Mouse (Mus musculus): ENCODE measurements around the gene Gas7. TPM values are rescaled to one million over a fixed set of nuclear protein-coding genes. Genes with fewer than 3 reads are reported as not detected.

Gas7 gene
- total RNA-seq, 2 experiments from 2014 or later = 1.3 to 3.4 TPM

DNA sequence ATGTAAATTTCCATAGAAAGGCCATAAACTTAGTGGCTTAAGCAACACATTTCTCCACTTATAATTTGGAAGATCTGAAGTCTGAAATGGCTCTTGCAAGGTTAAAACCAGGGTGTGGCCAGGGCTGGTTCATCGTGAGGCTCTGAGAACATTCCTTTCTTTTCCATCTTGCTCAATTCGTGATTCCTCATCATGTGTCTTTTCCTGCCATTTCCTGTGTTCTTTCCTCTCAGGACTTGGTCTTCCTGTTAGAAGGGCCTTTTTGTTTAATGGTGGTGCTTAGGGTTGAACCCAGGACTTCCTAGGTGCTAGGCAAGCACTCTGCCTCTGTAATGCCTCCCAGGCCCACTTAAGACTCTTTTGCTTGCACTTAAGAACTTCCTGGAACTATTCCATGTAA lies 76.0 kb downstream of the Gas7 start:
- no peak for ATAC-seq (replicated peaks; ENCODE audit: low FRiP score, low TSS enrichment, poor library complexity, severe bottlenecking)

DNA sequence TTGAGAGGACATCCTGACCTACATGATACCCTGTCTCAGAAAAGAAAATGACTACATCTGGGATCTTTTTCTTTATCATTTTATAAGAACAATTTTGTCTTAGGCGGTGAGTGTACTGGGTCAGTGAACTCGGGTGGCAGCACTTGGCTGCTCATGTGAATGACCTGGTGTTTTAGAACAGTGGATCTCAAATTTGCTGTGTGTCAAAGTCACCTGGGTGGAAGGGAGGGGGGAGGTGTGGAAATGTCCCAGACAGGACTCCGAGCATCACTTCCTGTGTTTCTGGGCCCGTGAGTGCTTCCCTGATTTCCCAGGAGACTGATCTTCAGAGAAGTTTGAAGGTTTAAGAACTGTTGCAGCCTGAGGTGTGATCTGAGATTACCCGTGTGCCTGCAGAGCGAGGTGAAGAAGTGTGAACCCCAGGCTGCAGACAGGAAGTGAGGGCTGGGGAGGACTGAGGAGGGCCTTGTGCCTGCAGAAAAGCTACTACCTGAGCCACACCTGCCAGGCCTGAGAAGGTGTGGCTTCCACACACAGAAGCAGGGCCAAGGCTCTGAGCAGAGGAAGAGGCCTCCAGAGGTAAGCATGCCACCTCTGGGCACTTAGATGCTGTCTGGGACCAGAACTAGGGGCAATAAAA lies 76.8 kb downstream of the Gas7 start:
- ATAC-seq (replicated peaks; ENCODE audit: low FRiP score, low TSS enrichment, poor library complexity, severe bottlenecking) = no peak

GRCm38 (mm10) chr11:67532728-67533127 lies 77.5 kb downstream of the Gas7 start:
- no peak for ATAC-seq (replicated peaks; ENCODE audit: low FRiP score, low TSS enrichment, poor library complexity, severe bottlenecking)

DNA sequence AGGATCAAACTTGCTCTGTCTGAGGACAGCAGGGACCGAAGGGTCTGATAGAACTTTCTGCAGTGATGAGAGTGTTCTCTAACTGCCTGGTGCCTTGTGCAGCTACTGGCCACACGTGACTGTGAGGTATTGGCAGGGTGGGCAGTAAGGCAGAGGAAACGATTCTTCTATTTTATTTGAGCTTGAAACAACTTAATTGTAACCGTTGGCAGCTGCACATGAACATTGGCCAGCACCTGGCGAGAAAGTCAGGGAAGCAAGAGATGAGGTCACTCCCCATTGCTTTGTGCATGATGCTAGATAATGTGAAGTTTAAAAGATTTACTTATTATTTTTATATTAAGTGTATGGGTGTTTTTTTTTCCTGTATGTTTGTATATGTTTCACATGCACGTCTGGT lies 77.9 kb downstream of the Gas7 start:
- no peak for ATAC-seq (replicated peaks; ENCODE audit: low FRiP score, low TSS enrichment, poor library complexity, severe bottlenecking)

- ATAC-seq (replicated peaks; ENCODE audit: low FRiP score, low TSS enrichment, poor library complexity, severe bottlenecking) = no peak
Observed at GRCm38 (mm10) chr11:67535703-67536102, 80.5 kb downstream of the Gas7 start.

- ATAC-seq (replicated peaks; ENCODE audit: low FRiP score, low TSS enrichment, poor library complexity, severe bottlenecking) = no peak
Observed at GRCm38 (mm10) chr11:67536413-67536812, 81.2 kb downstream of the Gas7 start.

DNA sequence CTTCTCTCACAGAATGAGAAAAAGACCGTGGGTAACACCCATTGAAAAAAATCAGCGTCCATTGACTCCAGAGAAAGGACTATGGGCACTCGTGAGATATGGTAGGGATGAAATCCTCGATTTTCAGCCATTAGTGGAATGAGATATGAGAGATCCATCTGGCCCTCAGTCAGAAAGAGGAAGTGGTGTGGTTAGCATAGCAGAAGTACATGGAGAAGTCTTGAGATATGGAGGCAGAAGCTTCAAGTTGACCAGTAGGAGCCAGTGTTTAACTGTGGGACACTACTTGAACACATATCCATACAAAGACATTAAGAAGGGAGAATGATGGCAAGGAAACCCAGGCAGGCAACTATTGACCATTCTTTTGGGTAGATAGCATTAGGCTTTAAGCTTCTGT lies 82.1 kb downstream of the Gas7 start:
- no peak for ATAC-seq (replicated peaks; ENCODE audit: low FRiP score, low TSS enrichment, poor library complexity, severe bottlenecking)

GRCm38 (mm10) chr11:67538557-67538956 lies 83.3 kb downstream of the Gas7 start:
- no peak for ATAC-seq (replicated peaks; ENCODE audit: low FRiP score, low TSS enrichment, poor library complexity, severe bottlenecking)

DNA sequence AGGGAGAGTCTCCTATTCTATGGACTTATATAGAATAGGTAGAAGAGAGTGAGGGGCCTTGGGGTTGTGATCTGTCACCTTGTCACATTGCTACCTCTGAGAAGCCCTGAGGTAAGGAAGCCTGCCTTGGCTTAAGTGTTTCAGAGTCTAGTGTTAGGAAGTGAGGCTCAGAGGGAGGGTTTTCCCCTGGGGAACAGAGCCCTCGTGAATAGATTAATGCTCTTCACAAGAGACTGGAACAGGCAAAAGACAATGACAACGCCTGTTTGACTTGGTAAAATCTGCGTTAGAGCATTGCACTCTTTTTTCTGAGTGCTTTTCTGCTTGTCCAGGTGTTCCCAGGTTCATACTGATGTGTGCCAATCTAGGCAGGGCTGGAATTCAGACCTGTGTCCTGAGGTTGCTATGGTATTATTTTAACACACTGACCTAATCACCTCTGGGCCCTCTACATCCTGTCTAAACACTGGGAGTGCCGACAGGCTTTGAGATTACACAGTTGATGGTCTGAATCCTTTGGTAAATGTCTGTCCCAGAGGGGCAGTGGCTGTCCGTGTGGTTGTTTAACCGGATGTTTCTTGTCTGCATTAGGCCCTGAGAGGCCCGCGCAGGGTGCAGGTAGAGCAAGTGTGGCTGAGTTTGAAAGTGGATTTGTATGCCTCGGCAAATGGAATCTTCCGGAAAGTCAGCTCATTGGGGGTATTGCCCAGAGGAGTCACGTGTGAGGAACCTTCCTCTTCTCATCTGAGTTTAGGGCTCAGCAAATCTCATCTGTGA lies 89.6 kb downstream of the Gas7 start:
- no peak for ATAC-seq (replicated peaks; ENCODE audit: low FRiP score, low TSS enrichment, poor library complexity, severe bottlenecking)

DNA sequence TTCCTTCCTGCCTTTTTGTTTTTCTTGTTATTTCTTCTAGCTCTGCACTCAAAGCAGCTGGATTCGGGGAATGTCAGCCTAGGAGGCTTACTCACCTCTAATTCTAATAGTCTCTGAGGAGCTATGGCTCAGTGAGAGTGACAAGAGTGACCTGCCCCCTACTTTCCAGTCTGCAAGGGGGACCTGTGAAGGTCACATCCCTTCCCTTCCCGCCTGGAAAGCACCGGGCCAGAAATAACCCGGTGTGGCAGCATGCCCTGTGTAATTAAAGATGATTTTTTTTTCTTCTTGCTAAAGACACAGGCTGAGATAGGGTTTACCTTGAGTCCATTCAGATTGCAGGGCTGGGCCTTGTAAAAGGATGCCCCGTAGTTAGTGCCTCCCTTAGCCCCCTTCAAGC lies 91.3 kb downstream of the Gas7 start:
- no peak for ATAC-seq (replicated peaks; ENCODE audit: low FRiP score, low TSS enrichment, poor library complexity, severe bottlenecking)

DNA sequence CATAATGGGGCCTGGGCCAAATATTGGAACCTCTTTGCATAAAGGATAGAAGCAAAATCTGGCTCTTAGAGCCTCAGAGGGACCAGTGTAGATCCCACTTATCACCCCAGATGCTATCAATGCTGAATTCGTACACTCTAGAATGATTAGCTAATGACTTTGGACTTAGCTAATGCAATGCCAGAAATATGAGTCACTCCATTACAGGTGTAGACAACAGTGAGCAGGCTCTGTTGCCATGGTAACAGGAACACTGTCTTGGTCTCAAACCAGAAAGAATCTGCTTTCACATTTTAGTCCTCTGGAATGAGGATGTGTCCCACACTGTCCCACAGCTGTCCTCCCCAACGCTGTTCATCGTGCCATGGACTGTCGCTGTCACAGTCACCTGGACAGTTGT lies 94.1 kb downstream of the Gas7 start:
- no peak for ATAC-seq (replicated peaks; ENCODE audit: low FRiP score, low TSS enrichment, poor library complexity, severe bottlenecking)

GRCm38 (mm10) chr11:67549762-67550488 lies 94.7 kb downstream of the Gas7 start:
- ATAC-seq (replicated peaks; ENCODE audit: low FRiP score, low TSS enrichment, poor library complexity, severe bottlenecking) = no peak

DNA sequence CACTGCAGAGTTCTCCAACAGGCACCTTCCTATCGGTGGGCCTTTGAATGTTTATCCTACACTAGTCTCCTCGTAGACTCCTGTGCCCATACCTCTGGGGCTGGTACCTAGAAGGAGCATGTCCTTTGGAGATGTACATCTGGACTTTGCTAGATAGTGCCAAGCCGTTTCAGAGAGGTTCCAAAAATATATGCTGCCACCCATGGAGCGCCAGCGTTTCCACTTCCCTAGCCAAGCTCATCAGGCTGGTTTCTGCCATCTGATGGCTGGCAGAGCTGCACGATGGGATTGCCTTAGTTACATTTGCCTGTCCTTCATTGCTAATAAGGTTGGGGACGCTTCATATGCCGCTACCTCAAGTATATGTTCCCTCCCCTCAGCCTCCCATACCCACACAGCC lies 97.2 kb downstream of the Gas7 start:
- ATAC-seq (replicated peaks; ENCODE audit: low FRiP score, low TSS enrichment, poor library complexity, severe bottlenecking) = no peak

DNA sequence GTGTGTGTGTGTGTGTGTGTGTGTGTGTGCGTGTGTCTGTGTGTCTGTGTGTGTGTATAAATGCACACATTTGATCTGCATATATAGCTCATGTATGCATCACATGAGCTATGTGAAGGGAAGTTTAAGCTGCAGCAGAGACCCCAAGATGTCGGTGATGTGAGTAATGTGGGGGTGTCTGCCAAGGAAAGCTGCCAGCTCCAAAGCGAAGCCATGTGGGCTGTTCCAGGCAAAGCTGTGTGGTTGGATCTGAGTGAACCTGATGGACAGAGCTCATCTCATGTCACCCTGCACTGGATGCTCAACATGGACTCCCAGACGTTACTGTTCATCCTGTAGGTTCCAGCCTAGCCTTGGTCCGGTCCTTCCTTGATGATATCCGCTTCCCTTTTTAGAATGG lies 99.0 kb downstream of the Gas7 start:
- no peak for ATAC-seq (replicated peaks; ENCODE audit: low FRiP score, low TSS enrichment, poor library complexity, severe bottlenecking)

DNA sequence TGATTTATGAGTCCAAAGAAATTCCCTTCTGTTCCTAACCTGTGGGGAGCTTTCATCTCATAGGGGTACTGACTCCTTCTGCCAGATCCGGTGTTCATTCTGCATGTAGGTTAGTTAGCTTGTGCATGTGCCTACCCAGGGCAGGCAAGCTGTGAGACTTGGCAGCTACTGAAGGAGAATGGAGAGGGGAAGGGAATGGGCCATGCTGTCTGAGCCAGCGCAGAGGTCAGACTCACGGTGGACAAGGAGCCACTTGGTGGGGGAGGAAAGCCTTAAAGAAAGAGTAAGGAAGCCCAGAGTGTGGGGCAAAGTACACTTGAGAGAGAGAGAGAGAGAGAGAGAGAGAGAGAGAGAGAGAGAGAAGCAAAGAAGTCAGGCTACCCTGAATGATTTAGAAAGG lies 101.1 kb downstream of the Gas7 start:
- ATAC-seq (replicated peaks; ENCODE audit: low FRiP score, low TSS enrichment, poor library complexity, severe bottlenecking) = no peak

GRCm38 (mm10) chr11:67558772-67559448 lies 103.7 kb downstream of the Gas7 start:
- peak; percentile 66 for ATAC-seq (replicated peaks; ENCODE audit: low FRiP score, low TSS enrichment, poor library complexity, severe bottlenecking)

GRCm38 (mm10) chr11:67559522-67559921 lies 104.3 kb downstream of the Gas7 start:
- ATAC-seq (replicated peaks; ENCODE audit: low FRiP score, low TSS enrichment, poor library complexity, severe bottlenecking) = no peak

DNA sequence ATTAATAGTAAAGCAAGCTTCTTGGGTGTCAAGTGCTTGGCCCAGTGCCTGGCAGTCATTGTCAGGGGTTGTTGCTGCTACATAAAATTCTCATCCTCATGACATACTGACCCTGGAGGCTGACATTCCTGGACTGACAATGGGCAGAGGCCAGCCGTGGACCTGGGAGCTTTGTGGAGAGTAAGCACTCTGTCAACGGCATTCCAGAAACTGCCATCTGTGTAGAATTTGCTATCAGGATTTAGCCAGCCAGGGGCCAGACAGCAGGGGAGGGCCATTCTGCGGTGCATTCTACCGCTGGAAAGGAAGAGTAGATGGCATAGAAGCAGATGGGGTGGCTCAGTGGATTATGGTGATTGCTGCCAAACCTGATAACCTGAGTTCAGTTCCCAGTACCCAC lies 106.4 kb downstream of the Gas7 start:
- ATAC-seq (replicated peaks; ENCODE audit: low FRiP score, low TSS enrichment, poor library complexity, severe bottlenecking) = no peak

- no peak for ATAC-seq (replicated peaks; ENCODE audit: low FRiP score, low TSS enrichment, poor library complexity, severe bottlenecking)
Observed at GRCm38 (mm10) chr11:67563141-67563540, 107.9 kb downstream of the Gas7 start.

DNA sequence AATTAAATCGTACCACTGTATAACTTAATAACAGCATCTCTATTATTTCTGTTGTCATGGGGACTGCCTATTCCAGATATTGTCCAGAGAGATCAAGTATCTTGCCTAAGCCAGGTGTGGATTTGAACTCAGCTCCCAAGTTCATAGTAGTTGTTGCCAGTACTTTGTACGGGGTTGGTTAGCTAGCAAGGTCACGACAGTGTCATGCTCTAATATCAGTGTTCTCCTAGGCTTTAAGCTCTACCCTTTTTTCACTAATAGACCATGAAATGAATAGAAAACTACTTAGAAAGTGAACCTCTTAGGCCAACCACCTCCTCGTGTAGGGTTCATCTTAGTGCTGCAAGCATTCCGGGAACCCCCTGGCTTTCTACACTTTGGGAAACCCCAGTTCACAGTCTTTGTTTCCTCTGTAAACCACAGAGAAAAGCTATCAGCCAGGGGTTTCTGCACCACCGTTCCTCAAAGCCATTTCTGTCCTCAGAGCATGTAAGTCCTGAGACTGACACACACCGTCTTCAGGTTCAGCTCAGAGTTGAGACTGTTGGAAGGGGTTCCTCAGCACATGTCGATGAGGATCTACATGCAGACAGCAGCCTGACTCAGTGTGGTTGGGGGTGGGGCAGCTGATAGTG lies 108.9 kb downstream of the Gas7 start:
- no peak for ATAC-seq (replicated peaks; ENCODE audit: low FRiP score, low TSS enrichment, poor library complexity, severe bottlenecking)
